Mouse (Mus musculus): Measurements from ENCODE around the gene Macrod2. TPM values are rescaled to one million over a fixed set of nuclear protein-coding genes. Genes with fewer than 3 reads are reported as not detected.
A peak's percentile ranks its signal among the peaks of the same experiment; 100 is the strongest.

Macrod2 gene
- polyA plus RNA-seq (2012; rRNA removed) = 16.3 and 20.1 TPM in 2 replicates

GRCm38 (mm10) chr2:140395179-140395578, at the start of gene Macrod2:
Macrod2 (plus strand) TSS chr2:140395309.
- no peaks in the 10 kb centered on the region for H3K27me3 ChIP-seq (ENCODE audit: control insufficient read depth, insufficient read depth, low read length)
- H3K4me1 ChIP-seq (ENCODE audit: control insufficient read depth, insufficient read depth, low read length) = peaks cover 5% of the 10 kb centered on the region
- no peaks in the 10 kb centered on the region for H3K36me3 ChIP-seq (ENCODE audit: control insufficient read depth, insufficient read depth, low read length)
- no peak for TF ChIP-seq CTCF (IDR thresholded peaks at IDR 0.05; ENCODE audit: control insufficient read depth, insufficient read depth, insufficient replicate concordance, low read depth, low read length)
- TF ChIP-seq POLR2A (IDR thresholded peaks at IDR 0.05; ENCODE audit: control insufficient read depth, low read depth, low read length) = peak; percentile 84
- peak within 1 kb of the TSS; percentile 61 for H3K27ac ChIP-seq (ENCODE audit: control insufficient read depth, insufficient read depth, low read depth, low read length)
- H3K4me3 ChIP-seq (ENCODE audit: control insufficient read depth, low read depth, low read length) = peak within 1 kb of the TSS; percentile 84

- H3K4me1 ChIP-seq (ENCODE audit: control insufficient read depth, insufficient read depth, low read length) = no peaks in the 10 kb centered on the region
- H3K4me3 ChIP-seq (ENCODE audit: control insufficient read depth, low read depth, low read length) = no peak overlapping the region
- H3K27me3 ChIP-seq (ENCODE audit: control insufficient read depth, insufficient read depth, low read length) = no peaks in the 10 kb centered on the region
- no peaks in the 10 kb centered on the region for H3K36me3 ChIP-seq (ENCODE audit: control insufficient read depth, insufficient read depth, low read length)
- TF ChIP-seq POLR2A (IDR thresholded peaks at IDR 0.05; ENCODE audit: control insufficient read depth, low read depth, low read length) = no peak
- H3K27ac ChIP-seq (ENCODE audit: control insufficient read depth, insufficient read depth, low read depth, low read length) = no peak overlapping the region
Measured at GRCm38 (mm10) chr2:140359905-140360304, 35.2 kb upstream of the Macrod2 start.

GRCm38 (mm10) chr2:140364804-140365203, 30.3 kb upstream of the Macrod2 start:
- no peaks in the 10 kb centered on the region for H3K27me3 ChIP-seq (ENCODE audit: control insufficient read depth, insufficient read depth, low read length)
- TF ChIP-seq POLR2A (IDR thresholded peaks at IDR 0.05; ENCODE audit: control insufficient read depth, low read depth, low read length) (no peak), CTCF (IDR thresholded peaks at IDR 0.05; ENCODE audit: control insufficient read depth, insufficient read depth, insufficient replicate concordance, low read depth, low read length) (no peak)

GRCm38 (mm10) chr2:140389525-140389924, 5.6 kb upstream of the Macrod2 start, which contains the start of gene Sel1l2:
Sel1l2 (minus strand) TSS chr2:140389706.
- TF ChIP-seq POLR2A (IDR thresholded peaks at IDR 0.05; ENCODE audit: control insufficient read depth, low read depth, low read length) = no peak
- no peak for TF ChIP-seq CTCF (IDR thresholded peaks at IDR 0.05; ENCODE audit: control insufficient read depth, insufficient read depth, insufficient replicate concordance, low read depth, low read length)
- H3K27me3 ChIP-seq (ENCODE audit: control insufficient read depth, insufficient read depth, low read length) = no peaks in the 10 kb centered on the region
- H3K4me3 ChIP-seq (ENCODE audit: control insufficient read depth, low read depth, low read length) = peak within 1 kb of the TSS; percentile 42

More at GRCm38 (mm10) chr2:140364804-140365203, 30.3 kb upstream of the Macrod2 start:
- H3K4me1 ChIP-seq (ENCODE audit: control insufficient read depth, insufficient read depth, low read length) = no peaks in the 10 kb centered on the region
- H3K36me3 ChIP-seq (ENCODE audit: control insufficient read depth, insufficient read depth, low read length) = no peaks in the 10 kb centered on the region
- H3K4me3 ChIP-seq (ENCODE audit: control insufficient read depth, low read depth, low read length) = no peak overlapping the region
- no peak overlapping the region for H3K27ac ChIP-seq (ENCODE audit: control insufficient read depth, insufficient read depth, low read depth, low read length)

DNA sequence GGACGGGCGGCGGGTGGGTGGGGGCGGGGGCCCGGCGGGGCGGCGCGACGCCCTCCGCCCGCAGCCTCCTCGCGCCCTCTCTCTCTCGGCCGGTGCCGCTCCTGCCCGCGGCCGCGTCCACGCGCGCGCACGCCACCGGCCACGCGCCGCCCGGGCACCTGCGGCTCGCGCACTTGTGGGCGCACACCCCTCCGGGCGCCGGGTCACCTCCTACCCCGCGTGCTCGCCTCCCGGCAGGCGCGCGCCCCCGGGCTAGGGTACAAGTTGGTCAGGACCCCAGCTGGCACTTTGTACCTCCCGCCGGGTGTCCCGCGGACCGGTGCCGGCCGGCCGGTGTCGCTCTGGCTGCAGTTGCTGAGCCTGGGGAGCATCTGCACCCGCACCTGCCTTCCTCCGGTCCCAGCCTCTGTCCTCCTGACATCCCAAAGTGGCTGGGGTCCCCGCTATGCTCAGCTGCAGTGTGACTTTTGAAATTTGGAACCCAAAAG, 679 bp downstream of the Macrod2 start:
- H3K27ac ChIP-seq (ENCODE audit: control insufficient read depth, insufficient read depth, low read depth, low read length) = peak overlapping the region; percentile 61
- no peaks in the 10 kb centered on the region for H3K27me3 ChIP-seq (ENCODE audit: control insufficient read depth, insufficient read depth, low read length)
- no peak for TF ChIP-seq CTCF (IDR thresholded peaks at IDR 0.05; ENCODE audit: control insufficient read depth, insufficient read depth, insufficient replicate concordance, low read depth, low read length)
- no peak for TF ChIP-seq POLR2A (IDR thresholded peaks at IDR 0.05; ENCODE audit: control insufficient read depth, low read depth, low read length)
- peaks cover 5% of the 10 kb centered on the region for H3K4me1 ChIP-seq (ENCODE audit: control insufficient read depth, insufficient read depth, low read length)
- H3K4me3 ChIP-seq (ENCODE audit: control insufficient read depth, low read depth, low read length) = peak overlapping the region; percentile 84
- H3K36me3 ChIP-seq (ENCODE audit: control insufficient read depth, insufficient read depth, low read length) = no peaks in the 10 kb centered on the region

More at GRCm38 (mm10) chr2:140389525-140389924, 5.6 kb upstream of the Macrod2 start, which contains the start of gene Sel1l2:
- H3K36me3 ChIP-seq (ENCODE audit: control insufficient read depth, insufficient read depth, low read length) = no peaks in the 10 kb centered on the region
- H3K27ac ChIP-seq (ENCODE audit: control insufficient read depth, insufficient read depth, low read depth, low read length) = no peak within 1 kb of the TSS; the same call in 1 of the 2 replicates
- no peaks in the 10 kb centered on the region for H3K4me1 ChIP-seq (ENCODE audit: control insufficient read depth, insufficient read depth, low read length)

- H3K27ac ChIP-seq (ENCODE audit: control insufficient read depth, insufficient read depth, low read depth, low read length) = peak overlapping the region; percentile 21; the same call in 1 of the 2 replicates
- H3K4me3 ChIP-seq (ENCODE audit: control insufficient read depth, low read depth, low read length) = no peak overlapping the region
- H3K36me3 ChIP-seq (ENCODE audit: control insufficient read depth, insufficient read depth, low read length) = no peaks in the 10 kb centered on the region
- TF ChIP-seq POLR2A (IDR thresholded peaks at IDR 0.05; ENCODE audit: control insufficient read depth, low read depth, low read length) (no peak), CTCF (IDR thresholded peaks at IDR 0.05; ENCODE audit: control insufficient read depth, insufficient read depth, insufficient replicate concordance, low read depth, low read length) (no peak)
- no peaks in the 10 kb centered on the region for H3K27me3 ChIP-seq (ENCODE audit: control insufficient read depth, insufficient read depth, low read length)
- no peaks in the 10 kb centered on the region for H3K4me1 ChIP-seq (ENCODE audit: control insufficient read depth, insufficient read depth, low read length)
Measured at GRCm38 (mm10) chr2:140425844-140426243, 30.7 kb downstream of the Macrod2 start.

GRCm38 (mm10) chr2:140427283-140427682, 32.2 kb downstream of the Macrod2 start:
- H3K36me3 ChIP-seq (ENCODE audit: control insufficient read depth, insufficient read depth, low read length) = no peaks in the 10 kb centered on the region
- no peak for TF ChIP-seq POLR2A (IDR thresholded peaks at IDR 0.05; ENCODE audit: control insufficient read depth, low read depth, low read length)
- no peak for TF ChIP-seq CTCF (IDR thresholded peaks at IDR 0.05; ENCODE audit: control insufficient read depth, insufficient read depth, insufficient replicate concordance, low read depth, low read length)

More at GRCm38 (mm10) chr2:140427283-140427682, 32.2 kb downstream of the Macrod2 start:
- no peak overlapping the region for H3K27ac ChIP-seq (ENCODE audit: control insufficient read depth, insufficient read depth, low read depth, low read length)
- H3K27me3 ChIP-seq (ENCODE audit: control insufficient read depth, insufficient read depth, low read length) = no peaks in the 10 kb centered on the region
- no peaks in the 10 kb centered on the region for H3K4me1 ChIP-seq (ENCODE audit: control insufficient read depth, insufficient read depth, low read length)
- no peak overlapping the region for H3K4me3 ChIP-seq (ENCODE audit: control insufficient read depth, low read depth, low read length)

Measured in testis, adult 2 months (tissue).